Mouse (Mus musculus) liver, postnatal 0 days (tissue): ENCODE data around the gene Pam.

ENCODE experiments used
- CTCF ChIP-seq: sonication (generic); IDR thresholded peaks from 2 replicates; pipeline ENCODE4 v1.5.1; 2016; ENCODE audit warnings: antibody characterized with exemption, low read depth
- EP300 ChIP-seq: IDR thresholded peaks from 2 replicates; pipeline ENCODE4 v1.6.1; 2016; ENCODE audit warnings: antibody characterized with exemption, low read depth, mild to moderate bottlenecking

GRCm38 (mm10) chr1:98131244-98131643 is 35.8 kb upstream of the Pam start:
- TF ChIP-seq CTCF (no peak), EP300 (no peak)
